ENCODE assay signal across 24 mouse cellular contexts in genomic region chr8:85096850-85097249, GRCm38 (mm10). TPM values are rescaled to one million over a fixed set of nuclear protein-coding genes. Genes with fewer than 3 reads are reported as not detected.
DNase-seq lines count a peak whose midpoint lies in the region; ATAC-seq and TF ChIP-seq lines count a peak whose summit lies in the region.
"Had no signal": no experiment of that assay in that cellular context is flagged by ENCODE, and none has a peak within 500 bp of the region (broad histone marks: within the 10 kb centered on the region; RNA-seq: fewer than 3 reads in every experiment).

No protein-coding gene starts in this region.

- ATAC-seq in embryonic facial prominence, embryonic 14.5 days (ENCODE audit: low read depth), result peak; percentile 41; the same call in 1 of the 2 replicates
- ATAC-seq in heart, embryonic 12.5 days (ENCODE audit: insufficient number of reproducible peaks, low FRiP score), result no peak
- peak; percentile 49 for ATAC-seq in lung, embryonic 16.5 days (ENCODE audit: low read depth)
- ATAC-seq: forebrain, embryonic 15.5 days; hindbrain, embryonic 16.5 days; intestine, embryonic 15.5 days; Patski had no signal

- H3K4me1 ChIP-seq in embryonic facial prominence, embryonic 14.5 days (ENCODE audit: control insufficient read depth, insufficient read depth, low read length), result no peaks in the 10 kb centered on the region
- no peaks in the 10 kb centered on the region for H3K4me1 ChIP-seq in embryonic facial prominence, embryonic 10.5 days
- no peaks in the 10 kb centered on the region for H3K4me1 ChIP-seq in heart, embryonic 10.5 days
- H3K4me1 ChIP-seq in heart, embryonic 12.5 days (replicated peaks), result no peaks in the 10 kb centered on the region
- H3K4me1 ChIP-seq in lung, embryonic 16.5 days (replicated peaks; ENCODE audit: control insufficient read depth, insufficient read depth, low read length), result no peaks in the 10 kb centered on the region; the same call in 1 of the 2 replicates
- peaks cover 19% of the 10 kb centered on the region for H3K4me1 ChIP-seq in E14TG2a.4 (replicated peaks; ENCODE audit: low read depth, low read length)
- H3K4me1 ChIP-seq: embryonic facial prominence, embryonic 13.5 days; forebrain, embryonic 10.5 days; forebrain, embryonic 15.5 days; hindbrain, embryonic 10.5 days; hindbrain, embryonic 13.5 days; intestine, embryonic 15.5 days had no signal

- WGBS in embryonic facial prominence, embryonic 14.5 days, result 87% methylated on average over 4 of the region's 4 CpGs
- WGBS in embryonic facial prominence, embryonic 10.5 days, result 91% methylated on average over 4 of the region's 4 CpGs
- 81% methylated on average over 4 of the region's 4 CpGs for WGBS in heart, embryonic 10.5 days
- WGBS in heart, embryonic 12.5 days, result 76% methylated on average over 4 of the region's 4 CpGs
- 60% methylated on average over 4 of the region's 4 CpGs for WGBS in lung, embryonic 16.5 days

- no peak for TF ChIP-seq CTCF in E14TG2a.4 (conservative IDR thresholded peaks at IDR 0.05; ENCODE audit: low read length)

- 0 out of 2 replicates have a peak, but pooled peaks cover 5% of the 10 kb centered on the region for H3K9me3 ChIP-seq in embryonic facial prominence, embryonic 14.5 days (ENCODE audit: control insufficient read depth, low read length)
- H3K9me3 ChIP-seq in embryonic facial prominence, embryonic 10.5 days, result no peaks in the 10 kb centered on the region
- no peaks in the 10 kb centered on the region for H3K9me3 ChIP-seq in heart, embryonic 10.5 days
- H3K9me3 ChIP-seq in heart, embryonic 12.5 days (replicated peaks), result peaks cover 6% of the 10 kb centered on the region; the same call in 1 of the 2 replicates
- no peaks in the 10 kb centered on the region; the same call in 1 of the 2 replicates for H3K9me3 ChIP-seq in lung, embryonic 16.5 days (ENCODE audit: control insufficient read depth, low read length)
- H3K9me3 ChIP-seq in E14TG2a.4 (ENCODE audit: low read length), result 0 out of 2 replicates have a peak, but pooled peaks cover 3% of the 10 kb centered on the region
- H3K9me3 ChIP-seq: embryonic facial prominence, embryonic 13.5 days; forebrain, embryonic 15.5 days; G1E; hindbrain, embryonic 13.5 days; intestine, embryonic 15.5 days had no signal

- no peak overlapping the region for H3K4me2 ChIP-seq in embryonic facial prominence, embryonic 14.5 days (ENCODE audit: low read depth, low read length)
- no peak overlapping the region for H3K4me2 ChIP-seq in heart, embryonic 12.5 days
- no peak overlapping the region for H3K4me2 ChIP-seq in lung, embryonic 16.5 days (ENCODE audit: low read depth, low read length)
- H3K4me2 ChIP-seq: embryonic facial prominence, embryonic 13.5 days; forebrain, embryonic 15.5 days; hindbrain, embryonic 13.5 days; intestine, embryonic 15.5 days had no signal

- no peak overlapping the region for H3K9ac ChIP-seq in embryonic facial prominence, embryonic 14.5 days (ENCODE audit: low read depth, low read length)
- H3K9ac ChIP-seq in heart, embryonic 12.5 days, result no peak overlapping the region
- no peak overlapping the region for H3K9ac ChIP-seq in lung, embryonic 16.5 days (ENCODE audit: low read length)
- H3K9ac ChIP-seq: embryonic facial prominence, embryonic 13.5 days; forebrain, embryonic 15.5 days; hindbrain, embryonic 13.5 days; intestine, embryonic 15.5 days had no signal

- no peak overlapping the region for H3K4me3 ChIP-seq in embryonic facial prominence, embryonic 14.5 days (ENCODE audit: low read depth, low read length)
- no peak overlapping the region for H3K4me3 ChIP-seq in embryonic facial prominence, embryonic 10.5 days
- no peak overlapping the region for H3K4me3 ChIP-seq in heart, embryonic 10.5 days
- no peak overlapping the region for H3K4me3 ChIP-seq in heart, embryonic 12.5 days
- H3K4me3 ChIP-seq in lung, embryonic 16.5 days (ENCODE audit: low read length), result no peak overlapping the region
- H3K4me3 ChIP-seq in E14TG2a.4 (replicated peaks; ENCODE audit: low read length), result peak overlapping the region; percentile 35; the same call in 1 of the 2 replicates
- H3K4me3 ChIP-seq: embryonic facial prominence, embryonic 13.5 days; forebrain, embryonic 10.5 days; forebrain, embryonic 15.5 days; hindbrain, embryonic 10.5 days; hindbrain, embryonic 13.5 days; intestine, embryonic 15.5 days had no signal

- H3K27ac ChIP-seq in embryonic facial prominence, embryonic 14.5 days (replicated peaks; ENCODE audit: low read depth, low read length), result no peak overlapping the region
- H3K27ac ChIP-seq in embryonic facial prominence, embryonic 10.5 days (replicated peaks), result no peak overlapping the region
- H3K27ac ChIP-seq in heart, embryonic 10.5 days, result no peak overlapping the region
- no peak overlapping the region for H3K27ac ChIP-seq in heart, embryonic 12.5 days (ENCODE audit: poor library complexity, severe bottlenecking)
- no peak overlapping the region for H3K27ac ChIP-seq in lung, embryonic 16.5 days (ENCODE audit: low read length)
- H3K27ac ChIP-seq: embryonic facial prominence, embryonic 13.5 days; forebrain, embryonic 10.5 days; forebrain, embryonic 15.5 days; hindbrain, embryonic 10.5 days; hindbrain, embryonic 13.5 days; intestine, embryonic 15.5 days had no signal

- no peak for DNase-seq in embryonic facial prominence, embryonic 14.5 days (ENCODE audit: low spot score)
- DNase-seq in embryonic facial prominence, embryonic 10.5 days (ENCODE audit: low spot score), result no peak
- peak; percentile 57 for DNase-seq in heart, embryonic 10.5 days (ENCODE audit: low spot score)
- no peak for DNase-seq in lung, postnatal 36 days
- DNase-seq: adrenal gland, postnatal 10 days; adrenal gland, postnatal 36 days; cerebellum, adult 18-20 months; cerebellum, adult 9-10 months; cerebellum, postnatal 25 days; gastrocnemius, postnatal 25 days; heart, postnatal 10 days; heart, postnatal 36 days had no signal

- H3K27me3 ChIP-seq in embryonic facial prominence, embryonic 14.5 days (replicated peaks; ENCODE audit: control insufficient read depth, insufficient read depth, low read length), result no peaks in the 10 kb centered on the region
- no peaks in the 10 kb centered on the region for H3K27me3 ChIP-seq in embryonic facial prominence, embryonic 10.5 days (replicated peaks; ENCODE audit: low read depth, poor library complexity, severe bottlenecking)
- no peaks in the 10 kb centered on the region for H3K27me3 ChIP-seq in heart, embryonic 10.5 days (ENCODE audit: insufficient read depth, poor library complexity, severe bottlenecking)
- H3K27me3 ChIP-seq in heart, embryonic 12.5 days (replicated peaks), result no peaks in the 10 kb centered on the region
- H3K27me3 ChIP-seq in lung, embryonic 16.5 days (ENCODE audit: control insufficient read depth, insufficient read depth, low read depth, low read length), result no peaks in the 10 kb centered on the region
- H3K27me3 ChIP-seq in E14TG2a.4 (ENCODE audit: insufficient read depth, low read length), result no peaks in the 10 kb centered on the region
- H3K27me3 ChIP-seq: embryonic facial prominence, embryonic 13.5 days; forebrain, embryonic 15.5 days; hindbrain, embryonic 13.5 days; intestine, embryonic 15.5 days; Patski had no signal

- peaks cover 42% of the 10 kb centered on the region for H3K36me3 ChIP-seq in embryonic facial prominence, embryonic 14.5 days (ENCODE audit: control insufficient read depth, insufficient read depth, low read length)
- H3K36me3 ChIP-seq in embryonic facial prominence, embryonic 10.5 days (replicated peaks), result peaks cover 72% of the 10 kb centered on the region
- peaks cover 49% of the 10 kb centered on the region for H3K36me3 ChIP-seq in heart, embryonic 10.5 days
- H3K36me3 ChIP-seq in heart, embryonic 12.5 days, result peaks cover 51% of the 10 kb centered on the region
- H3K36me3 ChIP-seq in lung, embryonic 16.5 days (ENCODE audit: control insufficient read depth, insufficient read depth, low read length), result peaks cover 11% of the 10 kb centered on the region
- H3K36me3 ChIP-seq in E14TG2a.4 (ENCODE audit: insufficient read depth, low read length), result peaks cover 64% of the 10 kb centered on the region

RNA-seq across cellular contexts. Expression of gene Man2b1, which starts 13.8 kb away (rescaled TPM):
- 35.3 and 35.6 TPM in 2 replicates for polyA plus RNA-seq in embryonic facial prominence, embryonic 14.5 days (2014; fragmentation: Nextera tagmentation; extraction: Ambion mirVana)
- 26.1 and 27.2 TPM in 2 replicates for polyA plus RNA-seq in embryonic facial prominence, embryonic 10.5 days (2016; fragmentation: Nextera tagmentation; extraction: Ambion mirVana)
- polyA plus RNA-seq in heart, embryonic 10.5 days (2016; fragmentation: Nextera tagmentation; extraction: Ambion mirVana), result 27.2 and 30.7 TPM in 2 replicates
- 33.2 and 34.8 TPM in 2 replicates for polyA plus RNA-seq in heart, embryonic 12.5 days (2016; fragmentation: Nextera tagmentation; extraction: Ambion mirVana)
- polyA plus RNA-seq in lung, embryonic 16.5 days (2015; fragmentation: Nextera tagmentation; extraction: Ambion mirVana), result 44.6 and 48.7 TPM in 2 replicates

RNA-seq across cellular contexts. Expression of gene Wdr83, which starts 15.7 kb away (rescaled TPM):
- polyA plus RNA-seq in embryonic facial prominence, embryonic 14.5 days (2014; fragmentation: Nextera tagmentation; extraction: Ambion mirVana), result 33.1 and 38.6 TPM in 2 replicates
- polyA plus RNA-seq in embryonic facial prominence, embryonic 10.5 days (2016; fragmentation: Nextera tagmentation; extraction: Ambion mirVana), result 64.3 and 65.8 TPM in 2 replicates
- polyA plus RNA-seq in heart, embryonic 10.5 days (2016; fragmentation: Nextera tagmentation; extraction: Ambion mirVana), result 41.2 and 47.9 TPM in 2 replicates
- polyA plus RNA-seq in heart, embryonic 12.5 days (2016; fragmentation: Nextera tagmentation; extraction: Ambion mirVana), result 31.7 and 33.2 TPM in 2 replicates
- 45.4 and 45.8 TPM in 2 replicates for polyA plus RNA-seq in lung, embryonic 16.5 days (2015; fragmentation: Nextera tagmentation; extraction: Ambion mirVana)

RNA-seq across cellular contexts. Expression of gene Wdr83os, which starts 16.3 kb away (rescaled TPM):
- 125 and 127 TPM in 2 replicates for polyA plus RNA-seq in embryonic facial prominence, embryonic 14.5 days (2014; fragmentation: Nextera tagmentation; extraction: Ambion mirVana)
- polyA plus RNA-seq in embryonic facial prominence, embryonic 10.5 days (2016; fragmentation: Nextera tagmentation; extraction: Ambion mirVana), result 126 and 127 TPM in 2 replicates
- polyA plus RNA-seq in heart, embryonic 10.5 days (2016; fragmentation: Nextera tagmentation; extraction: Ambion mirVana), result 97.0 and 105 TPM in 2 replicates
- polyA plus RNA-seq in heart, embryonic 12.5 days (2016; fragmentation: Nextera tagmentation; extraction: Ambion mirVana), result 107 and 109 TPM in 2 replicates
- 134 and 137 TPM in 2 replicates for polyA plus RNA-seq in lung, embryonic 16.5 days (2015; fragmentation: Nextera tagmentation; extraction: Ambion mirVana)

RNA-seq across cellular contexts. Expression of gene Dhps, which starts 25.3 kb away (rescaled TPM):
- polyA plus RNA-seq in embryonic facial prominence, embryonic 14.5 days (2014; fragmentation: Nextera tagmentation; extraction: Ambion mirVana), result 44.0 and 49.5 TPM in 2 replicates
- 70.5 and 74.5 TPM in 2 replicates for polyA plus RNA-seq in embryonic facial prominence, embryonic 10.5 days (2016; fragmentation: Nextera tagmentation; extraction: Ambion mirVana)
- 54.0 and 72.3 TPM in 2 replicates for polyA plus RNA-seq in heart, embryonic 10.5 days (2016; fragmentation: Nextera tagmentation; extraction: Ambion mirVana)
- 50.4 and 60.9 TPM in 2 replicates for polyA plus RNA-seq in heart, embryonic 12.5 days (2016; fragmentation: Nextera tagmentation; extraction: Ambion mirVana)
- polyA plus RNA-seq in lung, embryonic 16.5 days (2015; fragmentation: Nextera tagmentation; extraction: Ambion mirVana), result 51.9 and 53.9 TPM in 2 replicates

RNA-seq across cellular contexts. Expression of gene Zfp791, which starts 26.0 kb away (rescaled TPM):
- 1.6 TPM in 2 replicates for polyA plus RNA-seq in embryonic facial prominence, embryonic 14.5 days (2014; fragmentation: Nextera tagmentation; extraction: Ambion mirVana)
- 1.6 and 1.9 TPM in 2 replicates for polyA plus RNA-seq in embryonic facial prominence, embryonic 10.5 days (2016; fragmentation: Nextera tagmentation; extraction: Ambion mirVana)
- 0.84 and 1.00 TPM in 2 replicates for polyA plus RNA-seq in heart, embryonic 10.5 days (2016; fragmentation: Nextera tagmentation; extraction: Ambion mirVana)
- polyA plus RNA-seq in heart, embryonic 12.5 days (2016; fragmentation: Nextera tagmentation; extraction: Ambion mirVana), result 1.2 and 1.3 TPM in 2 replicates
- polyA plus RNA-seq in lung, embryonic 16.5 days (2015; fragmentation: Nextera tagmentation; extraction: Ambion mirVana), result 3.4 and 3.7 TPM in 2 replicates
- polyA plus RNA-seq: G1E had no signal
